11 mouse cellular contexts compared by ENCODE assay signal in the genomic region with DNA sequence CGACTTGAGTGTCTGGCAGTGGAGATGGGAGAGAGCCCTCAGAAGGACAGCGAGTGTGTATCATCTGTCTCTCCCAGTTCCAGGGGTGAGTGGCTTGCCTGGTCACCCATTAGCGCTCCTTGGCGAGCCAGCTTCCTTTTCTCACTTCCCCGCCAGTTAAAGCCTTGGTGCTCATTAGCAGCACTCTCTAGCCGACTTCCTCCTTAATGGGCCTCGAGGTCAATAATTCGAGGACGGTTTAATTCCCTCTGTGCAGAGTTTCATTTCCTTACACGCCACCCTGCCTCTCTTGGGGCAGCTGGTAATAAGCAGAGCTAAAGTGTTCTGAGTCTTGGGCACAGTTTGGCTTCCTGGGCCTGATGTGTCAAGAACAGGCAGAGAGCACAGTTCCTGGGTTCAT. TPM values are rescaled to one million over a fixed set of nuclear protein-coding genes. Genes with fewer than 3 reads are reported as not detected.
DNase-seq lines count a peak whose midpoint lies in the region; ATAC-seq and TF ChIP-seq lines count a peak whose summit lies in the region.
"Had no signal": no experiment of that assay in that cellular context is flagged by ENCODE, and none has a peak within 500 bp of the region (broad histone marks: within the 10 kb centered on the region; RNA-seq: fewer than 3 reads in every experiment).

No protein-coding gene starts in this region.

- TF ChIP-seq RAD21 in CH12.LX (IDR thresholded peaks at IDR 0.05; ENCODE audit: low read depth, low read length) = no peak

- H3K79me2 ChIP-seq in CH12.LX (replicated peaks; ENCODE audit: control insufficient read depth, extremely low read depth, insufficient read depth, poor library complexity, severe bottlenecking) = no peaks in the 10 kb centered on the region

- H3K27me3 ChIP-seq in CH12.LX (replicated peaks) = no peaks in the 10 kb centered on the region

- H3K27ac ChIP-seq in CH12.LX (ENCODE audit: insufficient read depth, low read depth) = peak overlapping the region; percentile 75

- peaks cover 20 to 66% of the 10 kb centered on the region in 2 experiments for H3K4me1 ChIP-seq in CH12.LX (ENCODE audit: control insufficient read depth in 1 of 2, insufficient read depth in 2 of 2)

- dilution Hi-C loops in CH12.LX (cut with MboI; ENCODE audit: extremely low pct_ligation_motif_present, extremely low pct_unique_long_range_greater_than_20kb, low sequenced_read_pairs) = no loop called here

- H3K4me2 ChIP-seq in CH12.LX (ENCODE audit: insufficient read depth, low read depth, poor library complexity, severe bottlenecking) = no peak overlapping the region

- in situ Hi-C loops in CH12.LX (cut with MboI; ENCODE audit: low pct_ligation_motif_present, low pct_unique_long_range_greater_than_20kb, low sequenced_read_pairs) = no loop called here

- TF ChIP-seq EP300 in CH12.LX (IDR thresholded peaks at IDR 0.05; ENCODE audit: low read length) = peak; percentile 63

- no peak overlapping the region for H3K4me3 ChIP-seq in CH12.LX (replicated peaks in 1 of 3; ENCODE audit: low read depth in 2 of 3, low read length in 2 of 3, poor library complexity in 1 of 3)
- H3K4me3 ChIP-seq: erythroblast, embryonic 14.5 days had no signal

- H3K36me3 ChIP-seq in CH12.LX (replicated peaks in 1 of 2; ENCODE audit: control insufficient read depth in 1 of 2, insufficient read depth in 1 of 2, low read length in 1 of 2) = peaks cover 71 to 92% of the 10 kb centered on the region in 2 experiments

- no peaks in the 10 kb centered on the region for H3K9me3 ChIP-seq in CH12.LX (replicated peaks; ENCODE audit: low read length)

- H3K9ac ChIP-seq in CH12.LX (ENCODE audit: insufficient read depth, low read depth) = no peak overlapping the region; the same call in 1 of the 2 replicates

- TF ChIP-seq POLR2A in CH12.LX (IDR thresholded peaks at IDR 0.05; ENCODE audit: low read depth, low read length) = no peak

- peak; percentile 75 for ATAC-seq in megakaryocyte, adult 5-6 weeks (ENCODE audit: poor library complexity, severe bottlenecking)
- ATAC-seq: intestine, postnatal 0 days had no signal

- TF ChIP-seq CTCF in CH12.LX (conservative IDR thresholded peaks at IDR 0.05 in 1 of 2, IDR thresholded peaks at IDR 0.05 in 1 of 2; ENCODE audit: low read depth in 2 of 2, low read length in 2 of 2) = no peak

- DNase-seq in layer of hippocampus, adult 11-12 months (ENCODE audit: low spot score) = peak; percentile 35
- DNase-seq in layer of hippocampus, postnatal 25 days (ENCODE audit: extremely low spot score in 1 of 2, low spot score in 1 of 2) = no peak
- peak; percentile 64 for DNase-seq in CH12.LX (ENCODE audit: extremely low read depth)
- peak; percentile 47 for DNase-seq in brain, adult 2 months (ENCODE audit: low read depth, low spot score)
- DNase-seq in cerebellum, adult 8-10 months = no peak
- DNase-seq in neural tube, embryonic 10.5 days (ENCODE audit: extremely low spot score, low spot score) = no peak
- no peak for DNase-seq in kidney, adult 8-10 months
- DNase-seq: heart, postnatal 10 days had no signal

TF ChIP-seq in CH12.LX, 34 proteins besides CTCF, POLR2A, EP300 and RAD21:
- no peak for TF ChIP-seq MEF2A (IDR thresholded peaks at IDR 0.05; ENCODE audit: borderline replicate concordance, low read depth, low read length)
- peak; percentile 48 for TF ChIP-seq ELF1 (IDR thresholded peaks at IDR 0.05; ENCODE audit: low read depth, low read length)
- TF ChIP-seq IRF4 (IDR thresholded peaks at IDR 0.05; ENCODE audit: low read depth, low read length) = peak; percentile 61
TF ChIP-seq in CH12.LX: peak in this region for 2.

RNA-seq across cellular contexts. Expression of a gene that starts 21.2 kb away (rescaled TPM):
- 10 to 100 TPM; 31.0 to 35.8 TPM for total RNA-seq in layer of hippocampus, postnatal 25 days (2021)
- total RNA-seq in CH12.LX (2012; rRNA removed) (73.7 and 77.6 TPM in 2 replicates), CH12.LX (2014; rRNA removed) (50.2 and 57.3 TPM in 2 replicates)
- 126 and 132 TPM in 2 replicates for polyA plus RNA-seq in CH12.LX (2012; ENCODE audit: insufficient read length, low read depth)
- total RNA-seq in megakaryocyte, adult 5-6 weeks (2015) = 17.3 and 20.6 TPM in 2 replicates
- total RNA-seq in megakaryocyte, adult 5-6 weeks (2017) = 32.2 and 52.7 TPM in 2 replicates

RNA-seq across cellular contexts. Expression of a gene that starts 21.5 kb away (rescaled TPM):
- total RNA-seq in layer of hippocampus, postnatal 25 days (2021) = 10 to 100 TPM; 63.0 to 70.3 TPM
- total RNA-seq in CH12.LX (2012; rRNA removed) (76.6 and 92.3 TPM in 2 replicates), CH12.LX (2014; rRNA removed) (169 and 187 TPM in 2 replicates)
- 109 and 110 TPM in 2 replicates for polyA plus RNA-seq in CH12.LX (2012; ENCODE audit: insufficient read length, low read depth)
- 49.9 and 52.8 TPM in 2 replicates for total RNA-seq in megakaryocyte, adult 5-6 weeks (2015)
- total RNA-seq in megakaryocyte, adult 5-6 weeks (2017) = 63.1 and 72.9 TPM in 2 replicates

Comparison
In these comparisons a context has a peak if more than half of its experiments do, and no peak if none do; other contexts are left out.
1. DNase-seq: peak in layer of hippocampus, adult 11-12 months (single experiment), CH12.LX (single experiment) and brain, adult 2 months (single experiment); none in layer of hippocampus, postnatal 25 days (0 of 2), cerebellum, adult 8-10 months (single experiment), neural tube, embryonic 10.5 days (single experiment) and kidney, adult 8-10 months (0 of 2).